Mouse (Mus musculus): Measurements from ENCODE around the gene Six5.

GRCm38 (mm10) chr7:19127744-19128143 lies 33.4 kb downstream of the Six5 start:
- no peak for TF ChIP-seq POLR2A (IDR thresholded peaks at IDR 0.05; ENCODE audit: control insufficient read depth, extremely low read depth, insufficient read depth, low read length, poor library complexity)
- no peak for TF ChIP-seq CTCF (IDR thresholded peaks at IDR 0.05; ENCODE audit: borderline replicate concordance, control insufficient read depth, extremely low read depth, insufficient read depth, low read length, poor library complexity)

Measured in thymus, adult 2 months (tissue).